Mouse (Mus musculus) telencephalon, adult 2 months (tissue): Measurements from ENCODE around the gene Brca1.
"Not testable (repeated sequence)": the region's sequence is repeated elsewhere in the genome, so short reads cannot be mapped to it uniquely, and the experiment has no call there.

Source experiments
- DNase-seq: peaks from one replicate; pipeline ENCODE4 v3.0.0-alpha.2; 2011; ENCODE audit warnings: low read depth, low spot score

The Brca1 gene

GRCm38 (mm10) chr11:101450394-101450793, 101.4 kb downstream of the Brca1 start:
- DNase-seq = no peak

- not testable (repeated sequence) for DNase-seq
Measured at GRCm38 (mm10) chr11:101449596-101449995, 102.2 kb downstream of the Brca1 start.

GRCm38 (mm10) chr11:101448899-101449298, 102.9 kb downstream of the Brca1 start:
- no peak for DNase-seq

GRCm38 (mm10) chr11:101448274-101448746, 103.4 kb downstream of the Brca1 start, which contains the start of gene Ifi35:
TSS of gene Ifi35 (plus strand) at chr11:101448407.
- no peak for DNase-seq

- DNase-seq = no peak
Measured at GRCm38 (mm10) chr11:101447786-101448185, 104.0 kb downstream of the Brca1 start.

- not testable (repeated sequence) for DNase-seq
Measured at GRCm38 (mm10) chr11:101446860-101447259, 104.9 kb downstream of the Brca1 start.

GRCm38 (mm10) chr11:101446319-101446718, 105.4 kb downstream of the Brca1 start:
- DNase-seq = no peak

- DNase-seq = no peak
Measured at GRCm38 (mm10) chr11:101442760-101443159, 109.0 kb downstream of the Brca1 start.

GRCm38 (mm10) chr11:101442127-101442693, 109.5 kb downstream of the Brca1 start, which contains the start of gene Rpl27:
TSS of gene Rpl27 (plus strand) at chr11:101442298.
- DNase-seq = peak; percentile 100

GRCm38 (mm10) chr11:101441450-101442126, 110.2 kb downstream of the Brca1 start:
- DNase-seq = not testable (repeated sequence)
